Mouse (Mus musculus) liver, embryonic 13.5 days (tissue): ENCODE results near the gene Dido1. TPM values are rescaled to one million over a fixed set of nuclear protein-coding genes. Genes with fewer than 3 reads are reported as not detected.
A peak's percentile ranks its signal among the peaks of the same experiment; 100 is the strongest.

Experiments
- ATAC-seq: fragments of 200-750 bp; cut with Nextera tagmentation; 2 replicates; pipeline ENCODE4 v1.8.0; 2017; ENCODE audit warnings: low read depth, mild to moderate bottlenecking, moderate number of reproducible peaks, moderate library complexity
- DNase-seq: peaks from one replicate; pipeline ENCODE4 v3.0.0; 2022
- H3K27ac ChIP-seq: fragments of 300-500 bp; sonication (generic); 2 replicates; pipeline ENCODE4 v1.5.1; 2015; ENCODE audit warnings: moderate library complexity, mild to moderate bottlenecking, inconsistent platforms
- H3K27me3 ChIP-seq: fragments of 300-500 bp; sonication (generic); 2 replicates; pipeline ENCODE4 v1.6.1; 2015; ENCODE audit warnings: mild to moderate bottlenecking, inconsistent platforms
- H3K36me3 ChIP-seq: fragments of 300-500 bp; sonication (generic); 2 replicates; pipeline ENCODE4 v1.6.1; 2015; ENCODE audit warnings: mild to moderate bottlenecking, inconsistent platforms
- H3K4me1 ChIP-seq: fragments of 300-500 bp; sonication (generic); replicated peaks from 2 replicates; pipeline ENCODE4 v1.6.1; 2015; ENCODE audit warnings: inconsistent platforms
- H3K4me2 ChIP-seq: fragments of 300-500 bp; sonication (generic); 2 replicates; pipeline ENCODE4 v1.6.1; 2015; ENCODE audit warnings: inconsistent platforms, mild to moderate bottlenecking, moderate library complexity
- H3K4me3 ChIP-seq: fragments of 300-500 bp; sonication (generic); replicated peaks from 2 replicates; pipeline ENCODE4 v1.5.1; 2015; ENCODE audit warnings: mild to moderate bottlenecking, inconsistent platforms
- H3K9ac ChIP-seq: fragments of 300-500 bp; sonication (generic); 2 replicates; pipeline ENCODE4 v1.6.1; 2015; ENCODE audit warnings: mild to moderate bottlenecking, inconsistent platforms
- H3K9me3 ChIP-seq: fragments of 300-500 bp; sonication (generic); replicated peaks from 2 replicates; pipeline ENCODE4 v1.6.1; 2016; ENCODE audit warnings: inconsistent platforms
- WGBS: fragments of 180-500 bp; shearing (Covaris S2); methylation state at CpG from one replicate; pipeline ENCODE4 v1.1.7; 2015; ENCODE audit not compliant: insufficient replicate concordance; 5-methylcytosine and 5-hydroxymethylcytosine counted together
- polyA plus RNA-seq: library from polyadenylated mRNA; unstranded; fragments of >200 nt; fragmentation: Nextera tagmentation; extraction: Ambion mirVana; gene quantifications from 2 replicates; pipeline ENCODE4 v1.2.1, GENCODE M21; 2015

Dido1 gene
- polyA plus RNA-seq, result 10.1 and 12.7 TPM in 2 replicates

- Histone ChIP-seq H3K27me3 (no peaks in the 10 kb centered on the region), H3K4me1 (peaks cover 69% of the 10 kb centered on the region), H3K9ac (peak within 1 kb of the TSS; percentile 100), H3K9me3 (no peaks in the 10 kb centered on the region), H3K36me3 (peaks cover 47% of the 10 kb centered on the region), H3K4me3 (peak within 1 kb of the TSS; percentile 99), H3K4me2 (peak within 1 kb of the TSS; percentile 86), H3K27ac (peak within 1 kb of the TSS; percentile 99)
- ATAC-seq, result peak; percentile 79
- DNase-seq, result peak; percentile 89
- under 1% methylated on average over 41 of the region's 43 CpGs for WGBS
These were observed at the start of gene Dido1, which contains the start of gene Gid8 for GRCm38 (mm10) chr2:180709923-180710272. Gene Dido1, minus strand, starts transcription at chr2:180709999. Gene Gid8, plus strand, starts transcription at chr2:180710117.

- 50% methylated on average over 15 of the region's 15 CpGs for WGBS
- no peak overlapping the region for H3K9ac ChIP-seq
- H3K4me2 ChIP-seq, result no peak overlapping the region
- no peaks in the 10 kb centered on the region for H3K4me1 ChIP-seq
- H3K27me3 ChIP-seq, result 0 out of 2 replicates have a peak, but pooled peaks cover 11% of the 10 kb centered on the region
- no peak for DNase-seq
- no peak overlapping the region for H3K27ac ChIP-seq
- H3K36me3 ChIP-seq, result no peaks in the 10 kb centered on the region
- no peaks in the 10 kb centered on the region for H3K9me3 ChIP-seq
- H3K4me3 ChIP-seq, result no peak overlapping the region
- ATAC-seq, result no peak
These were observed 48.9 kb upstream of the Dido1 start for GRCm38 (mm10) chr2:180758513-180759263.

GRCm38 (mm10) chr2:180756786-180757185 is 47.0 kb upstream of the Dido1 start:
- Histone ChIP-seq H3K9ac (no peak overlapping the region), H3K27me3 (0 out of 2 replicates have a peak, but pooled peaks cover 7% of the 10 kb centered on the region), H3K9me3 (no peaks in the 10 kb centered on the region), H3K4me2 (no peak overlapping the region), H3K27ac (no peak overlapping the region), H3K4me1 (no peaks in the 10 kb centered on the region), H3K4me3 (no peak overlapping the region), H3K36me3 (no peaks in the 10 kb centered on the region)
- ATAC-seq (no peak), DNase-seq (no peak)
- 25% methylated on average over 2 of the region's 2 CpGs for WGBS

- DNase-seq (no peak), ATAC-seq (no peak)
- 0 out of 2 replicates have a peak, but pooled peaks cover 7% of the 10 kb centered on the region for H3K27me3 ChIP-seq
- H3K4me1 ChIP-seq, result no peaks in the 10 kb centered on the region
- H3K9ac ChIP-seq, result no peak overlapping the region
- WGBS, result 3% methylated on average over 8 of the region's 8 CpGs
- H3K27ac ChIP-seq, result no peak overlapping the region
- H3K9me3 ChIP-seq, result no peaks in the 10 kb centered on the region
- H3K36me3 ChIP-seq, result no peaks in the 10 kb centered on the region
- no peak overlapping the region for H3K4me2 ChIP-seq
- H3K4me3 ChIP-seq, result no peak overlapping the region
These were observed 46.1 kb upstream of the Dido1 start for GRCm38 (mm10) chr2:180755896-180756295.

GRCm38 (mm10) chr2:180754976-180755688 is 45.3 kb upstream of the Dido1 start:
- no peak overlapping the region for H3K4me2 ChIP-seq
- H3K9me3 ChIP-seq, result no peaks in the 10 kb centered on the region
- DNase-seq (no peak), ATAC-seq (no peak)
- H3K27ac ChIP-seq, result no peak overlapping the region
- no peaks in the 10 kb centered on the region for H3K36me3 ChIP-seq
- no peak overlapping the region for H3K4me3 ChIP-seq
- no peaks in the 10 kb centered on the region for H3K4me1 ChIP-seq
- 0 out of 2 replicates have a peak, but pooled peaks cover 7% of the 10 kb centered on the region for H3K27me3 ChIP-seq
- WGBS, result 69% methylated on average over 5 of the region's 5 CpGs
- no peak overlapping the region for H3K9ac ChIP-seq

GRCm38 (mm10) chr2:180748904-180749303 is 39.1 kb upstream of the Dido1 start:
- Histone ChIP-seq H3K27me3 (peaks cover 11% of the 10 kb centered on the region; the same call in 1 of the 2 replicates), H3K4me2 (no peak overlapping the region), H3K36me3 (no peaks in the 10 kb centered on the region), H3K4me1 (no peaks in the 10 kb centered on the region), H3K9ac (no peak overlapping the region), H3K9me3 (no peaks in the 10 kb centered on the region), H3K4me3 (no peak overlapping the region), H3K27ac (no peak overlapping the region)
- DNase-seq (no peak), ATAC-seq (no peak)
- WGBS, result 43% methylated on average over 5 of the region's 5 CpGs

- Histone ChIP-seq H3K27me3 (peaks cover 11% of the 10 kb centered on the region; the same call in 1 of the 2 replicates), H3K4me1 (no peaks in the 10 kb centered on the region), H3K4me2 (no peak overlapping the region), H3K36me3 (no peaks in the 10 kb centered on the region), H3K9ac (no peak overlapping the region), H3K4me3 (no peak overlapping the region), H3K9me3 (no peaks in the 10 kb centered on the region), H3K27ac (no peak overlapping the region)
- ATAC-seq, result no peak
- WGBS, result 32% methylated on average over 5 of the region's 5 CpGs
- no peak for DNase-seq
These were observed 36.9 kb upstream of the Dido1 start for GRCm38 (mm10) chr2:180746569-180747192.

- H3K9me3 ChIP-seq, result no peaks in the 10 kb centered on the region
- H3K4me1 ChIP-seq, result no peaks in the 10 kb centered on the region
- DNase-seq (peak; percentile 71), ATAC-seq (peak; percentile 67)
- H3K36me3 ChIP-seq, result no peaks in the 10 kb centered on the region
- H3K4me3 ChIP-seq, result no peak overlapping the region
- H3K9ac ChIP-seq, result no peak overlapping the region
- peaks cover 11% of the 10 kb centered on the region; the same call in 1 of the 2 replicates for H3K27me3 ChIP-seq
- WGBS, result 31% methylated on average over 17 of the region's 17 CpGs
- no peak overlapping the region for H3K4me2 ChIP-seq
- H3K27ac ChIP-seq, result no peak overlapping the region
These were observed 35.6 kb upstream of the Dido1 start for GRCm38 (mm10) chr2:180745248-180745927.

GRCm38 (mm10) chr2:180743321-180743720 is 33.5 kb upstream of the Dido1 start:
- Histone ChIP-seq H3K36me3 (no peaks in the 10 kb centered on the region), H3K9me3 (no peaks in the 10 kb centered on the region), H3K4me3 (no peak overlapping the region), H3K9ac (no peak overlapping the region), H3K4me1 (no peaks in the 10 kb centered on the region), H3K27ac (no peak overlapping the region), H3K4me2 (no peak overlapping the region), H3K27me3 (0 out of 2 replicates have a peak, but pooled peaks cover 3% of the 10 kb centered on the region)
- DNase-seq (no peak), ATAC-seq (no peak)
- WGBS, result 85% methylated on average over 2 of the region's 2 CpGs

- Histone ChIP-seq H3K27ac (no peak overlapping the region), H3K9me3 (no peaks in the 10 kb centered on the region), H3K4me1 (no peaks in the 10 kb centered on the region), H3K36me3 (no peaks in the 10 kb centered on the region), H3K9ac (no peak overlapping the region), H3K4me3 (no peak overlapping the region), H3K4me2 (no peak overlapping the region), H3K27me3 (0 out of 2 replicates have a peak, but pooled peaks cover 3% of the 10 kb centered on the region)
- DNase-seq (no peak), ATAC-seq (no peak)
- WGBS, result 73% methylated on average over 6 of the region's 6 CpGs
These were observed 33.0 kb upstream of the Dido1 start for GRCm38 (mm10) chr2:180742820-180743219.

GRCm38 (mm10) chr2:180741421-180741820 is 31.6 kb upstream of the Dido1 start:
- Histone ChIP-seq H3K27me3 (no peaks in the 10 kb centered on the region), H3K4me1 (no peaks in the 10 kb centered on the region), H3K4me2 (no peak overlapping the region), H3K27ac (no peak overlapping the region), H3K4me3 (no peak overlapping the region), H3K36me3 (no peaks in the 10 kb centered on the region), H3K9ac (no peak overlapping the region), H3K9me3 (no peaks in the 10 kb centered on the region)
- no peak for DNase-seq
- ATAC-seq, result no peak
- 52% methylated on average over 7 of the region's 7 CpGs for WGBS
